Mouse (Mus musculus) heart, embryonic 10.5 days (tissue): ENCODE data around the gene Sema4c. TPM values are rescaled to one million over a fixed set of nuclear protein-coding genes. Genes with fewer than 3 reads are reported as not detected.

Experiments used
- DNase-seq: peaks from one replicate; pipeline ENCODE4 v3.0.0-alpha.2; 2017; ENCODE audit warnings: low spot score
- H3K27ac ChIP-seq: fragments of 300-500 bp; sonication (generic); 2 replicates; pipeline ENCODE4 v1.5.1; 2016; ENCODE audit warnings: mild to moderate bottlenecking
- H3K27me3 ChIP-seq: fragments of 300-500 bp; sonication (generic); 2 replicates; pipeline ENCODE4 v1.6.1; 2016; ENCODE audit warnings: mild to moderate bottlenecking; ENCODE audit not compliant: poor library complexity, insufficient read depth, severe bottlenecking
- H3K36me3 ChIP-seq: fragments of 300-500 bp; sonication (generic); 2 replicates; pipeline ENCODE4 v1.6.1; 2016; ENCODE audit warnings: mild to moderate bottlenecking, moderate library complexity
- H3K4me1 ChIP-seq: fragments of 300-500 bp; sonication (generic); 2 replicates; pipeline ENCODE4 v1.6.1; 2016; ENCODE audit warnings: mild to moderate bottlenecking
- H3K4me3 ChIP-seq: fragments of 300-500 bp; sonication (generic); 2 replicates; pipeline ENCODE4 v1.5.1; 2016; ENCODE audit warnings: mild to moderate bottlenecking, moderate library complexity
- H3K9me3 ChIP-seq: fragments of 300-500 bp; sonication (generic); 2 replicates; pipeline ENCODE4 v1.6.1; 2016; ENCODE audit warnings: mild to moderate bottlenecking, moderate library complexity
- WGBS: fragments of 180-500 bp; shearing (Covaris S2); methylation state at CpG from one replicate; pipeline ENCODE4 v1.1.7; 2016; 5-methylcytosine and 5-hydroxymethylcytosine counted together
- polyA plus RNA-seq: library from polyadenylated mRNA; unstranded; fragments of >200 nt; fragmentation: Nextera tagmentation; extraction: Ambion mirVana; gene quantifications from 2 replicates; pipeline ENCODE4 v1.2.1, GENCODE M21; 2016

Gene Sema4c
- polyA plus RNA-seq, 1 experiment from 2014 or later, result 15.2 TPM

- H3K9me3 ChIP-seq, result no peaks in the 10 kb centered on the region
- WGBS, result 86% methylated on average over 8 of the region's 8 CpGs
- no peak overlapping the region for H3K4me3 ChIP-seq
- H3K36me3 ChIP-seq, result no peaks in the 10 kb centered on the region
- DNase-seq, result no peak
- H3K27me3 ChIP-seq, result no peaks in the 10 kb centered on the region
- peaks cover 80% of the 10 kb centered on the region for H3K4me1 ChIP-seq
- H3K27ac ChIP-seq, result no peak overlapping the region; the same call in 1 of the 2 replicates
Observed at GRCm38 (mm10) chr1:36573524-36573923, 15.4 kb upstream of the Sema4c start.

- DNase-seq, result no peak
- H3K27ac ChIP-seq, result 0 out of 2 replicates have a peak overlapping the region, but pooled peaks have one; percentile 17
Observed at GRCm38 (mm10) chr1:36572709-36573108, 14.6 kb upstream of the Sema4c start.

GRCm38 (mm10) chr1:36572140-36572700 lies 14.1 kb upstream of the Sema4c start:
- Histone ChIP-seq H3K4me3 (no peak overlapping the region), H3K27me3 (no peaks in the 10 kb centered on the region), H3K27ac (0 out of 2 replicates have a peak overlapping the region, but pooled peaks have one; percentile 56), H3K9me3 (no peaks in the 10 kb centered on the region), H3K36me3 (no peaks in the 10 kb centered on the region), H3K4me1 (peaks cover 75% of the 10 kb centered on the region)
- WGBS, result 66% methylated on average over 2 of the region's 2 CpGs
- no peak for DNase-seq

More at GRCm38 (mm10) chr1:36572709-36573108, 14.6 kb upstream of the Sema4c start:
- H3K4me3 ChIP-seq, result no peak overlapping the region
- no peaks in the 10 kb centered on the region for H3K9me3 ChIP-seq
- H3K4me1 ChIP-seq, result peaks cover 80% of the 10 kb centered on the region
- WGBS, result 63% methylated on average over 1 of the region's 1 CpGs
- H3K36me3 ChIP-seq, result no peaks in the 10 kb centered on the region
- H3K27me3 ChIP-seq, result no peaks in the 10 kb centered on the region

- peak overlapping the region; percentile 56 for H3K27ac ChIP-seq
- 37% methylated on average over 6 of the region's 6 CpGs for WGBS
Observed at GRCm38 (mm10) chr1:36571627-36572026, 13.5 kb upstream of the Sema4c start.

GRCm38 (mm10) chr1:36570320-36570719 lies 12.2 kb upstream of the Sema4c start:
- WGBS, result 94% methylated on average over 5 of the region's 5 CpGs

More at GRCm38 (mm10) chr1:36571627-36572026, 13.5 kb upstream of the Sema4c start:
- no peaks in the 10 kb centered on the region for H3K9me3 ChIP-seq
- no peak overlapping the region for H3K4me3 ChIP-seq
- H3K27me3 ChIP-seq, result no peaks in the 10 kb centered on the region
- H3K36me3 ChIP-seq, result no peaks in the 10 kb centered on the region
- H3K4me1 ChIP-seq, result peaks cover 75% of the 10 kb centered on the region
- no peak for DNase-seq

GRCm38 (mm10) chr1:36569694-36570276 lies 11.6 kb upstream of the Sema4c start:
- Histone ChIP-seq H3K27me3 (no peaks in the 10 kb centered on the region), H3K9me3 (no peaks in the 10 kb centered on the region), H3K4me1 (peaks cover 72% of the 10 kb centered on the region), H3K36me3 (no peaks in the 10 kb centered on the region), H3K4me3 (no peak overlapping the region), H3K27ac (peak overlapping the region; percentile 60)
- WGBS, result 62% methylated on average over 7 of the region's 7 CpGs
- DNase-seq, result no peak

More at GRCm38 (mm10) chr1:36570320-36570719, 12.2 kb upstream of the Sema4c start:
- Histone ChIP-seq H3K4me1 (peaks cover 69% of the 10 kb centered on the region), H3K27ac (peak overlapping the region; percentile 60; the same call in 1 of the 2 replicates), H3K4me3 (no peak overlapping the region), H3K27me3 (no peaks in the 10 kb centered on the region), H3K9me3 (no peaks in the 10 kb centered on the region), H3K36me3 (no peaks in the 10 kb centered on the region)
- no peak for DNase-seq

- no peaks in the 10 kb centered on the region for H3K36me3 ChIP-seq
- WGBS, result 84% methylated on average over 4 of the region's 4 CpGs
- peaks cover 77% of the 10 kb centered on the region for H3K4me1 ChIP-seq
- H3K4me3 ChIP-seq, result no peak overlapping the region
- H3K27me3 ChIP-seq, result no peaks in the 10 kb centered on the region
- no peak for DNase-seq
- no peaks in the 10 kb centered on the region for H3K9me3 ChIP-seq
- peak overlapping the region; percentile 3; the same call in 1 of the 2 replicates for H3K27ac ChIP-seq
Observed at GRCm38 (mm10) chr1:36568776-36569175, 10.6 kb upstream of the Sema4c start.

GRCm38 (mm10) chr1:36567818-36568603 lies 9.9 kb upstream of the Sema4c start:
- DNase-seq, result no peak
- Histone ChIP-seq H3K27me3 (no peaks in the 10 kb centered on the region), H3K27ac (peak overlapping the region; percentile 65), H3K36me3 (no peaks in the 10 kb centered on the region), H3K4me1 (peaks cover 79% of the 10 kb centered on the region), H3K4me3 (no peak overlapping the region), H3K9me3 (no peaks in the 10 kb centered on the region)
- WGBS, result 34% methylated on average over 21 of the region's 21 CpGs

- no peaks in the 10 kb centered on the region for H3K9me3 ChIP-seq
- no peak overlapping the region for H3K4me3 ChIP-seq
- no peaks in the 10 kb centered on the region for H3K36me3 ChIP-seq
- H3K27me3 ChIP-seq, result no peaks in the 10 kb centered on the region
- no peak for DNase-seq
- 18% methylated on average over 2 of the region's 2 CpGs for WGBS
- H3K4me1 ChIP-seq, result peaks cover 84% of the 10 kb centered on the region
- H3K27ac ChIP-seq, result peak overlapping the region; percentile 56; the same call in 1 of the 2 replicates
Observed at GRCm38 (mm10) chr1:36566425-36566824, 8.3 kb upstream of the Sema4c start.

GRCm38 (mm10) chr1:36564101-36564500 lies 6.0 kb upstream of the Sema4c start:
- no peak overlapping the region for H3K4me3 ChIP-seq
- no peaks in the 10 kb centered on the region for H3K36me3 ChIP-seq
- 0 out of 2 replicates have a peak, but pooled peaks cover under 1% of the 10 kb centered on the region for H3K27me3 ChIP-seq
- peak overlapping the region; percentile 71 for H3K27ac ChIP-seq
- H3K4me1 ChIP-seq, result peaks cover 81% of the 10 kb centered on the region
- WGBS, result 60% methylated on average over 6 of the region's 6 CpGs
- H3K9me3 ChIP-seq, result no peaks in the 10 kb centered on the region
- DNase-seq, result no peak

GRCm38 (mm10) chr1:36563632-36564031 lies 5.5 kb upstream of the Sema4c start:
- no peak overlapping the region for H3K4me3 ChIP-seq
- no peak overlapping the region for H3K27ac ChIP-seq
- H3K27me3 ChIP-seq, result 0 out of 2 replicates have a peak, but pooled peaks cover 5% of the 10 kb centered on the region
- H3K4me1 ChIP-seq, result peaks cover 85% of the 10 kb centered on the region
- H3K36me3 ChIP-seq, result no peaks in the 10 kb centered on the region
- WGBS, result 72% methylated on average over 4 of the region's 4 CpGs
- H3K9me3 ChIP-seq, result no peaks in the 10 kb centered on the region
- no peak for DNase-seq

- Histone ChIP-seq H3K4me1 (peaks cover 85% of the 10 kb centered on the region), H3K4me3 (no peak overlapping the region), H3K9me3 (no peaks in the 10 kb centered on the region), H3K27me3 (0 out of 2 replicates have a peak, but pooled peaks cover 6% of the 10 kb centered on the region), H3K27ac (peak overlapping the region; percentile 47), H3K36me3 (no peaks in the 10 kb centered on the region)
- 72% methylated on average over 2 of the region's 2 CpGs for WGBS
- DNase-seq, result no peak
Observed at GRCm38 (mm10) chr1:36563197-36563596, 5.0 kb upstream of the Sema4c start.

- Histone ChIP-seq H3K9me3 (no peaks in the 10 kb centered on the region), H3K4me1 (peaks cover 82% of the 10 kb centered on the region), H3K27me3 (0 out of 2 replicates have a peak, but pooled peaks cover 6% of the 10 kb centered on the region), H3K36me3 (no peaks in the 10 kb centered on the region), H3K27ac (peak overlapping the region; percentile 47), H3K4me3 (no peak overlapping the region)
- 48% methylated on average over 4 of the region's 4 CpGs for WGBS
- no peak for DNase-seq
Observed at GRCm38 (mm10) chr1:36562388-36562787, 4.2 kb upstream of the Sema4c start.
